Mouse (Mus musculus) hematopoietic stem cell, adult 5-6 weeks (primary cell): ENCODE data around the gene A4gnt. TPM values are rescaled to one million over a fixed set of nuclear protein-coding genes. Genes with fewer than 3 reads are reported as not detected.

ENCODE experiments used
- total RNA-seq: library from RNA; stranded (forward); fragments of 172-1452, 232-1000 nt; gene quantifications from 2 replicates; pipeline ENCODE4 v1.2.3, GENCODE M21; 2017

A4gnt gene
- total RNA-seq, 1 experiment from 2014 or later: not detected

Other genes starting within 250 kb of the A4gnt start
- gene Mras, start 175.1 kb upstream of the A4gnt start, total RNA-seq: 4.9 and 5.5 TPM in 2 replicates
- not detected in 2 replicates for gene Nme9, start 161.0 kb upstream of the A4gnt start, total RNA-seq
- gene Armc8, start 43.6 kb upstream of the A4gnt start, total RNA-seq: 34.0 and 43.3 TPM in 2 replicates
- 58.3 and 65.2 TPM in 2 replicates for gene Dbr1, start 36.7 kb upstream of the A4gnt start, total RNA-seq
- gene Dzip1l, start 17.0 kb downstream of the A4gnt start, total RNA-seq: 0.06 TPM in 1 of 2 replicates, not detected in the other
- not detected in 2 replicates for gene Cldn18, start 104.8 kb downstream of the A4gnt start, total RNA-seq